Mouse (Mus musculus) thymus, adult 2 months (tissue): ENCODE measurements around the gene Gdnf.

Source experiments
- CTCF ChIP-seq: fragments of 200-500 bp; IDR thresholded peaks from 2 replicates; pipeline ENCODE4 v1.5.1; 2012; ENCODE audit warnings: mild to moderate bottlenecking, control low read depth, low read length, moderate library complexity, borderline replicate concordance; ENCODE audit not compliant: control insufficient read depth, poor library complexity, insufficient read depth; ENCODE audit errors: extremely low read depth
- POLR2A ChIP-seq: fragments of 200-500 bp; IDR thresholded peaks from 2 replicates; pipeline ENCODE4 v1.6.1; 2012; ENCODE audit warnings: mild to moderate bottlenecking, low read length, control low read depth, moderate library complexity; ENCODE audit not compliant: control insufficient read depth, poor library complexity, insufficient read depth; ENCODE audit errors: extremely low read depth

DNA sequence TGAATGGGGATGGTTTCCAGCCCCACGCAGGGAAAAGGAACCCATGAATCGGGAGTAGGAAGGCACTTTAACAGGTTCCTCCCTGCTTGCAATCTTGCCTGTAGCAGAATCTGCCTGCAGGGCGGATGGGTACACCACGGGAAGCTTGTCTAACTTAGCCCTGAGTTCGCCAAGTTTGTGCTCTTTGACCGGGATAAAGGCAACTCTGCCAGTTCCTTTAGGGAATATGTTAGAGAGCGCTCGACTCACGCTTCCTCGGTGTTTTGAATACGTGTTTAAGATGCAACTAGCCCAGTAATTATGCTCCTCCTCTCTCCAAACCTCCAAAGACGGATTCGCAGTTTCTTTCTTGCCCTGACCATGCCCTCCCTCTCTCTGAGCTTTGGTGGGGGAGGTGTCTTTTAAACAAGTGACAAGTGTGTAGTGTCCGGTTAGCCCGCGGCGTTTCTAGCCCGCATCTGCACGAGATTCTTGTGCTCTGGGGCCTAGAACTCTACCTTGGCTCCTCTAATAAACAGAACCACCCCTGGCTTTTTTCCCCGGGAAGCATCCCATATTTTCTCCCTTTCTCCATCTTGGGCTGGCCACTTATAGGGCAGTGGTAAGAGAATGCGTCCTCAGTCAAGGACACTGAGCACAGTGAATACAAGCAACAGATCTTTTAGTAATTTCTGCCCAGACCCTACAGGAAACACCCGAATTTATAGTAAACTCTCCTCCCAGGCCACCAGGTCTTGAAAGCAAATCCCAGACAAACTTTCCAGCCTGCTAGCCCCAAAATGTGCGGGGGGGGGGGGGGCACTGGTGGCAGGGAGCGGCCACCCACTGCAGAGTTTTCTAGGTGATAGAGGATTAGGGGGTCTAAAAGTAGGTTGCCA lies 1.4 kb downstream of the Gdnf start:
- TF ChIP-seq CTCF: no peak
- TF ChIP-seq POLR2A: no peak
